Comparison of ENCODE assay signal across 16 mouse cellular contexts in the genomic region with DNA sequence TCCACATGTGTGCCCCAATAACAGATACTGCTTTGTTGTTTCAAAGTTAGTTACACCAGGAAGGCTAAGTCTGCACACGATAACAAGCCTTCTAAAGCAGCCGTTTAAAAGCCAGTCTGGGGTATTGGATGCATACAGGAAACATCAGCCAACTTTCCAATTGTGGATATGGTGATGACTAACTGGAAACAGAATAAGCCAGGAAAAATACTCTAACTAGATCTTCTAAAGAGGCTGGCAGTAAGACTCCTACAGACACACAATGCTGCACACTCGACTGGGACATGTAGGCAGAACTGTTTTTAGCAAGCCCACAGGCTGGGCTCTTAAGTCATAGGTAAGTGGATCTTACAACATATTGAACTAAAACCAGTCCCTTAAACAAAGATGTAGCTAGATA. TPM values are rescaled to one million over a fixed set of nuclear protein-coding genes. Genes with fewer than 3 reads are reported as not detected.
DNase-seq lines count a peak whose midpoint lies in the region.
"Had no signal": no experiment of that assay in that cellular context is flagged by ENCODE, and none has a peak within 500 bp of the region (broad histone marks: within the 10 kb centered on the region; RNA-seq: fewer than 3 reads in every experiment).

No protein-coding gene starts in this region.

- DNase-seq in frontal cortex, adult 2 months (ENCODE audit: extremely low spot score in 1 of 2, low spot score in 1 of 2): peak; percentile 66 to 67
- DNase-seq in frontal cortex, postnatal 25 days (ENCODE audit: low spot score in 2 of 2): no peak
- DNase-seq in right cerebral cortex, adult 18-20 months: peak; percentile 63
- DNase-seq in right cerebral cortex, postnatal 14 days: no peak
- peak; percentile 33 for DNase-seq in fat pad, adult 2 months (ENCODE audit: extremely low read depth, low read depth, low spot score)
- DNase-seq in right cerebral cortex, postnatal 36 days (ENCODE audit: low spot score in 2 of 2): peak; percentile 34 to 65
- DNase-seq in gastrocnemius, adult 18-20 months (ENCODE audit: low spot score): no peak
- DNase-seq in spleen, postnatal 10 days (ENCODE audit: low spot score in 2 of 2): no peak
- DNase-seq: adrenal gland, postnatal 36 days; cerebellum, adult 2 months; cerebellum, postnatal 36 days; gastrocnemius, postnatal 10 days; heart, adult 11 months; heart, postnatal 36 days had no signal

RNA-seq across cellular contexts. Expression of gene Snx7, which starts 15.0 kb away (rescaled TPM):
- 33.5 and 36.6 TPM in 2 replicates for polyA plus RNA-seq in frontal cortex, adult 2 months (2012; rRNA removed)
- 1 to 10 TPM; 1.8 to 2.7 TPM for total RNA-seq in gastrocnemius, adult 18-20 months (2021)
- total RNA-seq: CH12.LX, MEL had no signal

Comparison
In these comparisons a context has a peak if more than half of its experiments do, and no peak if none do; other contexts are left out.
1. DNase-seq: peak in frontal cortex, adult 2 months (2 of 2), right cerebral cortex, adult 18-20 months (single experiment), fat pad, adult 2 months (single experiment) and right cerebral cortex, postnatal 36 days (2 of 2); none in frontal cortex, postnatal 25 days (0 of 2), right cerebral cortex, postnatal 14 days (single experiment), gastrocnemius, adult 18-20 months (single experiment) and spleen, postnatal 10 days (0 of 2).